Mouse (Mus musculus) embryonic facial prominence, embryonic 13.5 days (tissue): Measurements from ENCODE around the gene Ddx43. TPM values are rescaled to one million over a fixed set of nuclear protein-coding genes. Genes with fewer than 3 reads are reported as not detected.
"Not testable (repeated sequence)": the region's sequence is repeated elsewhere in the genome, so short reads cannot be mapped to it uniquely, and the experiment has no call there.

ENCODE experiments used
- ATAC-seq: fragments of 200-750 bp; cut with Nextera tagmentation; 2 replicates; pipeline ENCODE4 v1.8.0; 2017; ENCODE audit warnings: low read depth; ENCODE audit not compliant: insufficient number of reproducible peaks, insufficient read depth, low FRiP score, low TSS enrichment
- H3K27ac ChIP-seq: fragments of 300-500 bp; sonication (generic); 2 replicates; pipeline ENCODE4 v1.5.1; 2015; ENCODE audit warnings: moderate library complexity, mild to moderate bottlenecking, inconsistent platforms
- H3K27me3 ChIP-seq: fragments of 300-500 bp; sonication (generic); 2 replicates; pipeline ENCODE4 v1.6.1; 2015; ENCODE audit warnings: mild to moderate bottlenecking, inconsistent platforms
- H3K36me3 ChIP-seq: fragments of 300-500 bp; sonication (generic); 2 replicates; pipeline ENCODE4 v1.6.1; 2015; ENCODE audit warnings: mild to moderate bottlenecking, inconsistent platforms
- H3K4me1 ChIP-seq: fragments of 300-500 bp; sonication (generic); 2 replicates; pipeline ENCODE4 v1.6.1; 2015; ENCODE audit warnings: inconsistent platforms
- H3K4me2 ChIP-seq: fragments of 300-500 bp; sonication (generic); 2 replicates; pipeline ENCODE4 v1.6.1; 2015; ENCODE audit warnings: moderate library complexity, mild to moderate bottlenecking, inconsistent platforms
- H3K4me3 ChIP-seq: fragments of 300-500 bp; sonication (generic); 2 replicates; pipeline ENCODE4 v1.5.1; 2015; ENCODE audit warnings: mild to moderate bottlenecking, inconsistent platforms
- H3K9ac ChIP-seq: fragments of 300-500 bp; sonication (generic); 2 replicates; pipeline ENCODE4 v1.6.1; 2015; ENCODE audit warnings: mild to moderate bottlenecking, inconsistent platforms
- H3K9me3 ChIP-seq: fragments of 300-500 bp; sonication (generic); 2 replicates; pipeline ENCODE4 v1.6.1; 2016; ENCODE audit warnings: inconsistent platforms
- WGBS: fragments of 180-500 bp; shearing (Covaris S2); methylation state at CpG from one replicate; pipeline ENCODE4 v1.1.7; 2015; ENCODE audit warnings: mixed read lengths; 5-methylcytosine and 5-hydroxymethylcytosine counted together
- polyA plus RNA-seq: library from polyadenylated mRNA; unstranded; fragments of >200 nt; fragmentation: Nextera tagmentation; extraction: Ambion mirVana; gene quantifications from 2 replicates; pipeline ENCODE4 v1.2.1, GENCODE M21; 2015

Ddx43 gene
- polyA plus RNA-seq, 1 experiment from 2014 or later: 0.24 TPM

DNA sequence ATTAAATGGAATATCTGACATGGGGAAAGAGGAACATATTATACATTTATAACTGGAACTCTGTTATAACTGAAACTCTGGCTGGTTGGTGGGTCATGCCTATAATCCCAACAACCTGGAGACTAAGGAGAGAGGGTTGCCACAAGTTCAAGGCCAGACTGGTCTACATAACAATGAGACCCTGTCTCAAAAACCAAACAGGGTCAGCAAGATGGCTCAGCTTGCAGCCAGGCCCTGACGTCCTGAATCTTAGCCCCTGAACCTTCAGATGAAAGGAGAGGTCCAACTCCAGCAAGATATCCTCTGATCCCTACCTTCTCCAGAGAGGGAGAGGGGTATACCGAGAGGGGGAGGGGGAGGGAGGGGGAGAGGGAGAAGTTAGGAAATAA lies 35.1 kb upstream of the Ddx43 start:
- Histone ChIP-seq H3K9me3 (no peaks in the 10 kb centered on the region), H3K27ac (no peak overlapping the region), H3K4me3 (no peak overlapping the region), H3K27me3 (no peaks in the 10 kb centered on the region), H3K9ac (no peak overlapping the region), H3K36me3 (no peaks in the 10 kb centered on the region), H3K4me2 (no peak overlapping the region), H3K4me1 (no peaks in the 10 kb centered on the region)
- WGBS: 38% methylated on average over 2 of the region's 2 CpGs
- ATAC-seq: no peak

DNA sequence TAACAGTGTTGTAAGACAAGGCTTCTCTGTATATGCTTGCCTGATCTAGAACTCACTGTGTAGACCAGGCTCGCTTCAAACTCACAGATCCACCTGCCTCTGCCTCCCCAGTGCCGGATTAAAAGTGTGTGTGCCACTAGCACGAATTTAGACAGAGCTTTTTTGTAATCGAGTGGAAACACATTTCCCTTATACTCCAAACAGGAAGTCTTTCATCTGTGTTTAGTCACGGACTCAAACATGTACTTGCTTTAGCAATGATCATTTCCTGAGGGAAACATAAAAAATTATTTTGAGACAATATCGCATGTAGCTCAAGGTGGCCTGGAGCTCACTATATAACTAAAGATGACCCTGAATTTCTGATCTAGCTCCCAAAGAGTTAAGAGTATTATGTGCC lies 32.2 kb upstream of the Ddx43 start:
- H3K36me3 ChIP-seq: no peaks in the 10 kb centered on the region
- H3K27ac ChIP-seq: no peak overlapping the region
- H3K27me3 ChIP-seq: no peaks in the 10 kb centered on the region
- WGBS: 48% methylated on average over 6 of the region's 6 CpGs
- no peak overlapping the region for H3K4me2 ChIP-seq
- H3K9ac ChIP-seq: no peak overlapping the region
- H3K4me3 ChIP-seq: no peak overlapping the region
- no peaks in the 10 kb centered on the region for H3K4me1 ChIP-seq
- no peaks in the 10 kb centered on the region for H3K9me3 ChIP-seq
- ATAC-seq: no peak

DNA sequence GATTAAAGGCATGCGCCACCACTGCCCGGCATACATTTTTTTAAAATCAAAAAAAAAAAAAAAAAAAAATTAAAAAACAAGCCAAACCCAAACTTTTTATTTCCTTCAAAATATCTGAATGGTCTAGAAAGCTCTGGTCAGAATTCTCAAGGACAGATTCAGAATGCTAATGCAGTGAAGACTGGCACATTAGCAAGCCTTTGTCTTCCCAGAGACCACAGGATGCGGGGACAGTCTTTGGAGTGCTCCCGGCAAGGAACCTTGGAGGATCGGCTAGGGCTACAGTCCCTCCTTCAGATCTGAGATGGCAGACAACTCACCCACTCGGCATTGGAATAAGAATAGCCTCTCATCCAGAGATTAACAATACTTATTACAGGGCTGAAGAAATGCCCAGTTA lies 30.9 kb upstream of the Ddx43 start:
- H3K27me3 ChIP-seq: no peaks in the 10 kb centered on the region
- H3K27ac ChIP-seq: no peak overlapping the region
- H3K9ac ChIP-seq: no peak overlapping the region
- H3K4me3 ChIP-seq: no peak overlapping the region
- ATAC-seq: no peak
- H3K4me1 ChIP-seq: no peaks in the 10 kb centered on the region
- H3K4me2 ChIP-seq: no peak overlapping the region
- no peaks in the 10 kb centered on the region for H3K36me3 ChIP-seq
- no peaks in the 10 kb centered on the region for H3K9me3 ChIP-seq
- WGBS: 86% methylated on average over 6 of the region's 6 CpGs

DNA sequence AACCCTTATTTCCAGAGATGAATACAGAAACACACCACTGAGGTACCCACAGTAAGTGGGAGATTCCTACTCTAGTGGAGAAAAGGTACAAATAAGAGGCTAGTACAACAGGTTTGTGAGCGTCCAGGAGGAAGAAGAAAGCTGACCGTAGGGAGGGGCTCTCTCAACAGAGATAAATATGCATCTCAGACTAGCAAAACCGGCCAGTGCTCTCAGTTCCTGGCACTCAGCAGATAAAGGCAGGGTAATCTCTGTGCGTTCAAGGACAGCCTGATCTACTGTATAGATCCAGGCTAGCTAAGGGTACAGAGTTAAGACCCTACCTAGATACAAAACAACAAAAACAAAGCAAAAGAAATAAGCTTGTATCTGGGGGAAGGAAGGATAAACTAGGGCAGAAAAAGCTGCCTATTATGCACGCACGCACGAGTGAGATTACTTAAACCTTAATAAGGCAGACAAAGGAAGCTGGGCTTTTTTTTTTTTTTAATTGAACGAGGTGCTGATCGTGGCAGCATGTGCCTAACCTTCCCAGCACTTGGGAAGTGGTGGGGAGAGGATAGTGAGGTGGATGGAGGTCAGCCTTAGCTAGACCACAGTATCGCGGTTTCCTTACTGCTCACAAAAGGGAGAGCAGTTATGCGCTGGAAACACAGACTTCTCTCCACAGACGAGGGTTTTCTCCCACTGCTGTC lies 29.6 kb upstream of the Ddx43 start:
- no peaks in the 10 kb centered on the region for H3K27me3 ChIP-seq
- ATAC-seq: no peak
- WGBS: 70% methylated on average over 13 of the region's 13 CpGs

DNA sequence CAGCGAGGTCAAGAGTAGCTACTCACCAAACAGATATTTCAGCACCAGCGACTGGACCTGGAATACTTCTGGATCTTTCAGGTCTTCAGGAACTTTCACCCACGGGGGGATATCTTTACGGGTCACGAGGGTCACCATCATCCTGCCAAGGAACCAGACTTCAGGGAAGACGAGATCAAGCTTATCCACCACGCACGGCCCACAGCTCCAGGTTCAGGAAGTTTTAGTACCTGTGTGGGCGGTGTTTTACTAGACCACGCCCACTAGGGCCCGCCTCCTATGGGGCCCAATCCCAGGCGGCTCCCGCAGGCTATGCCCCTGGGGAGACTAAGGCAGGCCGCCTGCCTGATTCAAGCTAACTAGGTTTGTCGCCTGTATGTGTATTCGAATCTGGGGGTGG lies 27.6 kb upstream of the Ddx43 start, which contains the start of gene Dppa5a:
Dppa5a (minus strand) TSS at position 219 of the 400 bp plus-strand sequence.
- not testable (repeated sequence) for ATAC-seq, H3K27ac ChIP-seq, H3K4me2 ChIP-seq, H3K36me3 ChIP-seq, H3K9ac ChIP-seq, H3K4me1 ChIP-seq, H3K4me3 ChIP-seq, H3K9me3 ChIP-seq, H3K27me3 ChIP-seq
- WGBS: 92% methylated on average over 16 of the region's 16 CpGs

More for the DNA sequence above, 29.6 kb upstream of the Ddx43 start:
- H3K36me3 ChIP-seq: no peaks in the 10 kb centered on the region
- H3K9me3 ChIP-seq: no peaks in the 10 kb centered on the region
- H3K4me2 ChIP-seq: no peak overlapping the region
- H3K9ac ChIP-seq: no peak overlapping the region
- H3K4me1 ChIP-seq: no peaks in the 10 kb centered on the region
- no peak overlapping the region for H3K27ac ChIP-seq
- H3K4me3 ChIP-seq: no peak overlapping the region

DNA sequence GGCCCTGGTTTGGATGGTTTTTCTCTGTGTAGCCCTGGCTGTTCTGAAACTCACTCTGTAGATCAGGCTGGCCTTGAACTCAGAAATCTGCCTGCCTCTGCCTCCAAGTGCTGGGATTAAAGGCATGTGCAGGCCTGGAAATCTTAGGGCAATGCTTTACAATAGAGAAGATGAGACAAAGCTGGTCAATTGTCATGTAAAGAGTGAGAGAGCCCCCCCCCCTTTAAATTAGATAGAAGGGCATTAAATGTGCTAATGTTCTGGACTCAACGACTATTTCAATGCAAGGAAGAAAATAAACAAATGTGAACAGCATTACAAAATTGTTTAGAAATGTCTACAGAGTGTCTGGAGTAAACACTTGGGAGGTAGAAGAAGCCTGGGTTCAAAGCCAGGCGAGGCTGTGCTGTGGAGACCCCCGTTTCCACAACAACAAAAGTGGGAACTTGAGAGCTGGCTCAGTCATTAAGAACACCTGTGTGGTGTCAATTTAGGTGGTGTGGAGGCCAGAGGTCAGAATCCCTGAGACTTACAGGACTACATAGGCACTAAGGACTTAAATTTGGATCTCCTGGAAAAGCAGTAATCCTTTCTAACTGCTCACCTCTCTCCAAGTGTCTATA lies 26.8 kb upstream of the Ddx43 start:
- H3K9me3 ChIP-seq: no peaks in the 10 kb centered on the region
- no peaks in the 10 kb centered on the region for H3K4me1 ChIP-seq
- H3K9ac ChIP-seq: no peak overlapping the region
- H3K27me3 ChIP-seq: no peaks in the 10 kb centered on the region
- 74% methylated on average over 3 of the region's 3 CpGs for WGBS
- no peak overlapping the region for H3K4me2 ChIP-seq
- ATAC-seq: no peak
- H3K4me3 ChIP-seq: no peak overlapping the region
- no peak overlapping the region for H3K27ac ChIP-seq
- no peaks in the 10 kb centered on the region for H3K36me3 ChIP-seq

DNA sequence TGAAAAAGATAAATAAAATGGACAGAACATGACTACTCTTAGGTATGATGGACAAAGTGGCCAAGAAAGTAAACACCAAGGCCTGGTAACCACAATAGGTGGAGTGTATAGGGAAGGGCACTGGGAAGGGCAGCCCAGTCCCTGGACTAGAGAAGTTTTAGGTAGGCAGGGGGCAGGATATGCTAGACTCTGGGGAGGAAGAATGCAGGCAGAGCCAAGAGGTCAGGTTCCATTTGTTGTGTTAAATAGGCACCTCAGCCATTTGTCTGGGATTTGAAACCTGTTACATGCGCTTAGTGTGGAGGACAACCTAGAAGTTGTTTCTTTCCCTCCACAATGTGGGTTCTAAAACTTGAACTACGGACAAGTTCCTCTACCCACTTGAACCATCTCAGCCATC lies 26.2 kb upstream of the Ddx43 start:
- H3K27me3 ChIP-seq: no peaks in the 10 kb centered on the region
- no peak overlapping the region for H3K9ac ChIP-seq
- H3K4me1 ChIP-seq: no peaks in the 10 kb centered on the region
- H3K27ac ChIP-seq: no peak overlapping the region
- 93% methylated on average over 2 of the region's 2 CpGs for WGBS
- H3K36me3 ChIP-seq: no peaks in the 10 kb centered on the region
- H3K4me2 ChIP-seq: no peak overlapping the region
- no peaks in the 10 kb centered on the region for H3K9me3 ChIP-seq
- ATAC-seq: no peak
- no peak overlapping the region for H3K4me3 ChIP-seq

DNA sequence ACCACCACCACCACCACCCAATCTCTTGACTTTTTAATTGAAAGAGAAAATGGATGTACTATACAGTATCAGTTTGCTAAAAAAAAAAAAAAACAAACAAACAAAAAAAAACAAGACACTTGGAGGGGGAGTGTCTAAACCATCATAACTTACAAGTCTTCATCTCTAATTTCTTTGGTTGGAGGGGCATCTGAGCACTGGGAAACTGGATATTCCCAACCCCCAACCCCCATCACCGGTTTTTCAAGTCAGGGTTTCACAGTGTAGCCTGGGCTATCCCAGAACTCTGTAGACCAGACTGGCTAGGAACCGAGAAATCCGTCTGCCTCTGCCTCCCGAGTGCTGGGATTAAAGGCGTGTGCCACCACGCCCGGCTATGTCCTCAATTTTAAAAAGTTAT lies 25.8 kb upstream of the Ddx43 start:
- WGBS: 87% methylated on average over 7 of the region's 7 CpGs
- no peak overlapping the region for H3K27ac ChIP-seq
- no peak for ATAC-seq
- H3K27me3 ChIP-seq: no peaks in the 10 kb centered on the region
- no peak overlapping the region for H3K9ac ChIP-seq
- no peak overlapping the region for H3K4me2 ChIP-seq
- H3K36me3 ChIP-seq: no peaks in the 10 kb centered on the region
- H3K4me1 ChIP-seq: no peaks in the 10 kb centered on the region
- no peak overlapping the region for H3K4me3 ChIP-seq
- H3K9me3 ChIP-seq: no peaks in the 10 kb centered on the region

DNA sequence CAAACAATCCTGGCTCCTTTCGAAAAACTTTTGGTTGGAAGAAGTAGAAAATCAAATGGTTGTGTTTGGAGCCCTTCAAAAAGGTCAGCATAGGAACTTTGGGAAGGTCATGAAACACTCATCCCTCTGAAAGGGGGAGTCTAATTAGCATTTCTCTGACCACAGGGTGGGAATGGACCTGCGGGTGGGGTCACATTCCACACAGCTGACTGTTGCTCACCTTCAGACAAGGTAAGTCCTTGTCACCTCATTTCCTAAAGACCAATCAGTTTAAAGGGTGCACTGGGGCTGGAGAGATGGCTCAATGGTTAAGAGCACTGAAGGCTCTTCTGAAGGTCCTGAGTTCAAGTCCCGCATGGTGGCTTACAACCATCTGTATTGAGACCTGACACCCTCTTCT lies 24.1 kb upstream of the Ddx43 start:
- Histone ChIP-seq H3K4me3 (no peak overlapping the region), H3K9ac (no peak overlapping the region), H3K27ac (no peak overlapping the region), H3K9me3 (no peaks in the 10 kb centered on the region), H3K4me2 (no peak overlapping the region), H3K36me3 (no peaks in the 10 kb centered on the region), H3K4me1 (no peaks in the 10 kb centered on the region), H3K27me3 (no peaks in the 10 kb centered on the region)
- ATAC-seq: no peak
- 95% methylated on average over 3 of the region's 3 CpGs for WGBS

DNA sequence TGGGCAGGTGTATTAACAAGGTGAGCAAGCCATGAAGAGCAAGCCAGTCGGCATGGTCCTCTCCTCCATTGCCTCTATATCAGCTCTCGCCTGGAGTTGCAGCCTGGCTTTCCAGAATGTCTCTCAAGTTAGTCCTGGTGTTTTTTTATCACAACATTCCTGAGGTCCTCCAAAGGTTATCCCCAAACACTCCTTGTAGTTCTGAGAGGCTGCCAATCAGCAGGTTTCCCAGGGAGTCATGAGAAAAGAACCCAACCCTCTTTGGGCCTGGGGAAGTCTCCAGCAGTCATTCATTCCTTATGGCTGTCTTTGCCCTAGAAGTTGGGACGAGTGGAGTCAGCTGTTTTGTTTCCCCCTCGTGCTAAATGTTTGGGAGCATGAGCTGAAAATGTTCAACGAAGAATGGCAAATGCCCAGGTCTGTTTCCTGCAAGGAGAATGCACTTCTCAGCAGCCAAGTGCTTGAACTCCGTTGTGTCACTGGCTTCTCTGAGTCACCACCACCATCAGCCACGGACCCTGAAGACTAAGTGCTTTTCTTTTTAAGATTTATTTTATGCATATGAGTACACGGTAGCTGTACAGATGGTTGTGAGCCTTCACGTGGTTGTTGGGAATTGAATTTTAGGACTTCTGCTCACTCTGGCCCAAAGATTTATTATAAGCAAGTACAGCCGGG lies 22.6 kb upstream of the Ddx43 start:
- H3K36me3 ChIP-seq: no peaks in the 10 kb centered on the region
- H3K27ac ChIP-seq: no peak overlapping the region
- no peaks in the 10 kb centered on the region; the same call in 1 of the 2 replicates for H3K27me3 ChIP-seq
- H3K9me3 ChIP-seq: no peaks in the 10 kb centered on the region
- no peak overlapping the region for H3K4me2 ChIP-seq
- ATAC-seq: no peak
- H3K4me1 ChIP-seq: peaks cover 6% of the 10 kb centered on the region
- H3K4me3 ChIP-seq: no peak overlapping the region
- H3K9ac ChIP-seq: no peak overlapping the region
- WGBS: 83% methylated on average over 10 of the region's 10 CpGs

DNA sequence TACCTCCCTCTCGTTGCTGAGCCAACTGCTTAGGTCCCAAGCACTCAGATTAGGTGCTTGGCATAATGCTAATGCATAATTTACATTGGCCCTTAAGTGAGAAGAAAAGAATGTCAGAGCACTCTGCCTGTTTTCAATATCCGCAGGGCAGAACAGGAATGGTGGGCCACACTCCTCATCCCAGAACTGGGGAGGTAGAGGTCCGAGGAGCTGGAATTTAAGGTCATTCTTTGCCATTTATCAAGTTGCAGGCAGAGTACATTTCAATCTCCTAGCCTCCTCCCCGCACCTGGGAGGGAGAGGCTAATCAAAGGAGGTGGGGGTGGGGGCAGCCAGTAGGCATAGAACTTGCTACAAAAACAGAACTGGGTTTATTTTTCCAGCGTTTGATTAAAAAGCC lies 21.2 kb upstream of the Ddx43 start:
- Histone ChIP-seq H3K27me3 (peaks cover 5% of the 10 kb centered on the region), H3K4me3 (no peak overlapping the region), H3K9ac (no peak overlapping the region), H3K4me1 (peaks cover 12% of the 10 kb centered on the region), H3K36me3 (no peaks in the 10 kb centered on the region), H3K9me3 (no peaks in the 10 kb centered on the region), H3K4me2 (no peak overlapping the region), H3K27ac (no peak overlapping the region)
- ATAC-seq: no peak
- 52% methylated on average over 5 of the region's 5 CpGs for WGBS

DNA sequence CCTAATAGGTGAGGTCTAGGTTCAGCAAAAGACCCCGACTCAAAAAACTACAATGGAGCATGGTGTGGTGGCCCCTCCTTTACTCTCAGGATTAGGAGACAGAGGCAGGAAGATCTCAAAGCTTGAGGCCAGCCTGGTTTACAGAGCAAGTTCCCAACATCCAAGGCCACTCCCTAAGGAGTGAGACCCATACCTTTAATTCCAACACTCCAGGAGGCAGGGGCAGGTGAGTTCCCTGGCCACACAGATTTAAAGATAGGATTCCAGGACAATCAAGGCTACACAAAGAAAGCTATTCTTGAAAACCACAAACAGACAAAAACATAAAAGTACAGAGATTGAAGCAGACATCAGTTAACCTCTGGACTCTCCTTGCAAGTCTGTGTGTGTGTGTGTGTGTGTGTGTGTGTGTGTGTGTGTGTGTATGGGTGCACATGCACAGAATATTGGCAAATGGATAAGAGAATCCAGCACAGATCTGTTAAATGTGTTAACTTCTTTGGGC lies 20.6 kb upstream of the Ddx43 start:
- Histone ChIP-seq H3K4me3 (no peak overlapping the region), H3K9me3 (no peaks in the 10 kb centered on the region), H3K27ac (no peak overlapping the region), H3K9ac (no peak overlapping the region), H3K4me2 (no peak overlapping the region), H3K4me1 (peaks cover 12% of the 10 kb centered on the region), H3K27me3 (peaks cover 10% of the 10 kb centered on the region), H3K36me3 (no peaks in the 10 kb centered on the region)
- 61% methylated on average over 1 of the region's 1 CpGs for WGBS
- no peak for ATAC-seq
